ENCODE assay signal across 8 mouse cellular contexts in genomic region chr8:72160707-72161697, GRCm38 (mm10). TPM values are rescaled to one million over a fixed set of nuclear protein-coding genes. Genes with fewer than 3 reads are reported as not detected.
DNase-seq lines count a peak whose midpoint lies in the region; ATAC-seq and TF ChIP-seq lines count a peak whose summit lies in the region.

Gene Rab8a, plus strand, starts transcription at chr8:72161200.

- H3K27ac ChIP-seq in cortical plate, adult 2 months (ENCODE audit: insufficient read depth, low read length) = no peak within 1 kb of the TSS

- peak; percentile 84 for ATAC-seq in activated CD4-positive, CD25-positive, alpha-beta regulatory T cell, adult 4 months

- H3K4me1 ChIP-seq in cortical plate, adult 2 months (ENCODE audit: control insufficient read depth, insufficient read depth, low read length) = peaks cover 5% of the 10 kb centered on the region
- H3K4me1 ChIP-seq in megakaryocyte, embryonic 14.5 days = peaks cover 57% of the 10 kb centered on the region

- no peaks in the 10 kb centered on the region for H3K9me3 ChIP-seq in megakaryocyte, embryonic 14.5 days

- peaks cover 46% of the 10 kb centered on the region for H3K36me3 ChIP-seq in megakaryocyte, embryonic 14.5 days (replicated peaks; ENCODE audit: low read length)

- no peaks in the 10 kb centered on the region for H3K27me3 ChIP-seq in megakaryocyte, embryonic 14.5 days (replicated peaks)

- TF ChIP-seq CTCF in cortical plate, adult 2 months (IDR thresholded peaks at IDR 0.05; ENCODE audit: extremely low read depth, insufficient read depth, low read length) = no peak

- peak; percentile 98 to 99 for DNase-seq in gastrocnemius, adult 8-10 months (ENCODE audit: low spot score in 2 of 2)
- peak; percentile 93 for DNase-seq in hindlimb bud, embryonic 11.5 days (ENCODE audit: extremely low spot score, low read depth, low spot score)
- peak; percentile 100 for DNase-seq in left cerebral cortex, adult 8-10 months (ENCODE audit: low spot score in 2 of 2)
- peak; percentile 100 for DNase-seq in right cerebral cortex, postnatal 10 days (ENCODE audit: low spot score in 2 of 2)
- DNase-seq in urinary bladder, postnatal 25 days (ENCODE audit: low spot score) = peak; percentile 99

- peak; percentile 86 for TF ChIP-seq POLR2A in cortical plate, adult 2 months (IDR thresholded peaks at IDR 0.05; ENCODE audit: extremely low read depth, insufficient read depth, low read length)

- H3K4me3 ChIP-seq in cortical plate, adult 2 months (ENCODE audit: insufficient read depth, low read length) = peak within 1 kb of the TSS; percentile 72
- H3K4me3 ChIP-seq in megakaryocyte, embryonic 14.5 days (replicated peaks) = peak within 1 kb of the TSS; percentile 99

RNA-seq across cellular contexts. Expression of gene Rab8a, which starts in this region (rescaled TPM):
- polyA plus RNA-seq in activated CD4-positive, CD25-positive, alpha-beta regulatory T cell, adult 4 months (2017; shearing (Covaris generic)) = 100 to 1,000 TPM; 159 to 162 TPM
- 58.6 and 62.1 TPM in 2 replicates for polyA plus RNA-seq in cortical plate, adult 2 months (2012; rRNA removed)
- 10 to 100 TPM in 2 of 4 experiments, 1 to 10 TPM in 2; 6.3 to 14.1 (median 9.0) TPM for total RNA-seq in gastrocnemius, adult 8-10 months (2022)
- 10 to 100 TPM; 33.0 to 42.4 (median 40.1) TPM for total RNA-seq in left cerebral cortex, adult 8-10 months (2022)
- 48.8 and 66.5 TPM in 2 replicates for polyA plus RNA-seq in megakaryocyte, embryonic 14.5 days (2012; ENCODE audit: insufficient read depth, low replicate concordance)
